Mouse (Mus musculus) induced T-regulatory cell, adult 2 months (primary cell): ENCODE measurements around the gene Efhd2.

ENCODE experiments used
- DNase-seq: peaks from one replicate; pipeline ENCODE4 v3.0.0-alpha.2; 2012; ENCODE audit warnings: low read depth

Gene Efhd2

GRCm38 (mm10) chr4:141874601-141875460 is at the start of gene Efhd2:
Efhd2 (minus strand) TSS chr4:141874920.
- DNase-seq = peak; percentile 86

DNA sequence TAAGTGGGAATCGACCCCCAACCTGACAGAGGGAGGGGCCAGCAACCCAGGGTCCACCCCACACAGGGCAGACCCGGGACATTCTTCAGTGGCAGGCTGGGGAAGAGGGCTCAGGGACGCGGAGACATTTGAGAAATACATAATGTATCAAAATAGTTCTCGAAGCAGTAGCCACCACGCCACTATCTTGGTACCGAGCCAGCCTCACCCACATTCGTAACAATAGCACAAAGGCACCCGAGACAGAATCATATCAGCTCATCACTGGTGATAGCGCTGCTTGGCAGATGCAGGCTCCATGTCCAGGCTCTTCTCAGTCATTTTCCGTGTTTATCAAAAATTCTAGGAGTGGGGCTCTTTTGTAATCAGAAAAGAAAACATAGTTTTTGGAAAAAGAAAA is 49.2 kb upstream of the Efhd2 start:
- no peak for DNase-seq

GRCm38 (mm10) chr4:141920391-141920790 is 45.7 kb upstream of the Efhd2 start:
- DNase-seq = no peak

DNA sequence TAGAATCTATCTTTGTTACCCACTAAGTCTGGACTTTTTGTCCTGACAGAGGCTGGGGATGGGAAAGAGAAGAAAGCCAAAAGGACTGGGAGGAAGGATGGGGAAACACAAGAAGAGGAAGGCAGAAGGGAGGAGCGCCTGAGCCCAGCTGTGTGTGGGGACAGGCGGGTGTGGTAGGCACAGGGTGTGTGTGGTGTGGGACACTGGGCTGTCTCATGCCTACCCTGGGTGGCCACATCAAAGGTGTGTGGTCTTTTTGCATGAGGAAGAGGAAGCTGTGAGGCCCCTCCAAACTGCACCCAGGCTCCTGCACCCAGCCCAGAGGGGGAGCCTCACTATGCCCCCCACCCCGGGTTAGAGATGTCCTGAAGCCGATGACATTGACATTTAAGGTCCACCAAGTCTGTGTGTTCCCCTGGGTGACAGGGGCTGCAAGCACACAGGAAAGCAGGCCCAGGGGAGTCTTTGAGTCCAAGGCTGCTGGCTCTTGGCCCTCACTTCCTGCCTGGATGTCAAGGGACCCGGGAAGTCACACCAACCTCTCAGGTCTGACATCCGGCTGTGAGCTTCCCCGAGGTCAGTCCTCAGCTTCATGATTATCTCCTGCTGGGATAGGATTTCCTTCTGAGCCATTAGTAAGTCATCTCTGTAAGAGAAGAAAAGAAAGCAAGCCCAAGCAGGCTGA is 43.2 kb upstream of the Efhd2 start:
- DNase-seq = peak; percentile 11

GRCm38 (mm10) chr4:141914040-141914439 is 39.3 kb upstream of the Efhd2 start:
- DNase-seq = no peak

DNA sequence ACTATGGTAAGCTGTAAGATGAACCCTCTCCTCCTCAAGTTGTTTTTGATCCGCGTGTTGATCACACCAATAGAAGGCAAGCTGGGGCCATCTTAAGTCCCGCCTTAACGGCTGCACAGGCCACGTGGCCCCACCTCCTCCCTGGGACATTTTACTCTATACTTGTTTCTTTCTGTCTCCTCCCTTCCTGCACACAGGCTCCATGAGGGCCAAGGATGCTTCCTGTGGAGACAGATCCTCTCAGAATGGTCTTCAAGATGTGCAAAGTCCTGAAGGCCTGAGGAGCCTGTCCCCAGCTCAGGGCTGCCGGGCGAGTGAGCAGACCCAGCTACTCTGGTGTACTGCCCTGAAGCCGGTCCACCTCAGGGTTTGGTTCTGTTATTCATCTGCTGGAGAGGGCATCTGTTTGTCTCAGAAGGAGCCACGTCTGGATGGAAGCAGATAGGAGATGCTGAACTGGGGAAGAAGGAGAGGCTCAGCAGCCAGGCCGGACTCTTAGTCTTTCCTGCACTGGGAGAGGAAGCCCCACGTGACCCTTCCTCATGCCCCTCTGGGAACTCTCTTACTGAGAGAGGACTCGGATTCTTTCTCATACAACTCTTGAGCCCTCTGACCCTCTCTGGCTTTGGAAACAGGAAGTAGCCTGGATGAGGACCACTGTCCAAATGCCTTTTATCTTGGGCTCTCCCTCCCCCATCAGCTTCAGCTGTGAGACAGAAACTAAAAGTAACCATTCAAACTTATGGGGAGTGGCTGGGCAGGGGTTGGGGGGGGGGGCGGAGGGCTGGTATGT is 38.7 kb upstream of the Efhd2 start:
- no peak for DNase-seq

GRCm38 (mm10) chr4:141904710-141905109 is 30.0 kb upstream of the Efhd2 start:
- DNase-seq = no peak

- DNase-seq = no peak
These were observed 27.7 kb upstream of the Efhd2 start for GRCm38 (mm10) chr4:141902479-141902858.

GRCm38 (mm10) chr4:141901711-141902478 is 27.2 kb upstream of the Efhd2 start:
- DNase-seq = no peak

GRCm38 (mm10) chr4:141900421-141900820 is 25.7 kb upstream of the Efhd2 start:
- DNase-seq = no peak

GRCm38 (mm10) chr4:141899936-141900335 is 25.2 kb upstream of the Efhd2 start:
- DNase-seq = no peak

- DNase-seq = no peak
These were observed 24.2 kb upstream of the Efhd2 start for GRCm38 (mm10) chr4:141898905-141899304.

- DNase-seq = no peak
These were observed 23.1 kb upstream of the Efhd2 start for GRCm38 (mm10) chr4:141897838-141898237.

DNA sequence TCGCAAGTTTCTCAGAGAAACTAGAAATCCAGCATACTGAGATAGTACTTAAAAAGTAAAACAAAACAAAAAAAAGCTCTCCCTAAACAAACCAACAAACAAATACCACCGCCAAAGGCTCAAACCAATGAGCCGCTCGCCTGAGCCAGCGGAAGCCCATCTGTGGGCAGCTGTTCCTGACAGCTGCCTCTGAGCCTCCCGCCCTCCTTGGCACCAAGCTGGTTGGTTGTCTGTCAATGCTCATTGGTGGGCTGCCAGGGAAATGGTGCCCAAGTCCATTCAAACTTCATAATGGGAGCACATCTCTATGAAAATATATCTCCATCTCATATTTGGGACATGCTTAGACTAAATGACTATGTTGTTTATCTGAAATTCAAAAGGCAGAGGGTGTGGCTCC is 22.5 kb upstream of the Efhd2 start:
- no peak for DNase-seq

GRCm38 (mm10) chr4:141895772-141896171 is 21.1 kb upstream of the Efhd2 start:
- no peak for DNase-seq

DNA sequence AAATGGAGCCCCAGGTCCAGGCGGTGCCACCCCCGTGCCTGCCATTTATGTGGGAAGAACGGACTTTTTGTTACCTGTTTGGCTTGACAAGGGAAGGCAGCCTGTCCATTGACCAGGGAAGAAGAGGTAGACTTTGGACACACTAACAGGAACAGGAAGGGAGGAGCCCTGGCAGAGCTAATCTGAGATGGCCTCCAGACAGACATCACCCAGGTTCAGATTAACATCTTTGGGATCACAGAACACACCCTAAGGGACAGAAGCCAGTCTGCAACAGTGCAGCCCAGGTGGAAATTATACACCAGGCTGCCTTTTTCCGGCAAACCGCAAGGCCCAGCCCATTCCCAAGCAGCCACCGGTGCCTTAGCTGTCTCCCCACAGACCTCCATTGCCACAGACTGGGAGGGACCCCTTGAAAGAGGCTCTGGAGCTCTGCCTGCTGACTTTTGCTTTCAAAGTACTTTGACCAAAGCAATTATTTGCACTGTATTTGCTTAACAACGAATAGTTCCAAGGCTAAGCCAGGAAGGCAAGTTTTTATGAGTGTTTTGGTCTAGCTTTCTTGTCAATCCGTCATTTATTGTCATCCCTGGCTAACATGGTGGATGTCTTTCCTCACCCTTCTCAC is 18.6 kb upstream of the Efhd2 start:
- no peak for DNase-seq

DNA sequence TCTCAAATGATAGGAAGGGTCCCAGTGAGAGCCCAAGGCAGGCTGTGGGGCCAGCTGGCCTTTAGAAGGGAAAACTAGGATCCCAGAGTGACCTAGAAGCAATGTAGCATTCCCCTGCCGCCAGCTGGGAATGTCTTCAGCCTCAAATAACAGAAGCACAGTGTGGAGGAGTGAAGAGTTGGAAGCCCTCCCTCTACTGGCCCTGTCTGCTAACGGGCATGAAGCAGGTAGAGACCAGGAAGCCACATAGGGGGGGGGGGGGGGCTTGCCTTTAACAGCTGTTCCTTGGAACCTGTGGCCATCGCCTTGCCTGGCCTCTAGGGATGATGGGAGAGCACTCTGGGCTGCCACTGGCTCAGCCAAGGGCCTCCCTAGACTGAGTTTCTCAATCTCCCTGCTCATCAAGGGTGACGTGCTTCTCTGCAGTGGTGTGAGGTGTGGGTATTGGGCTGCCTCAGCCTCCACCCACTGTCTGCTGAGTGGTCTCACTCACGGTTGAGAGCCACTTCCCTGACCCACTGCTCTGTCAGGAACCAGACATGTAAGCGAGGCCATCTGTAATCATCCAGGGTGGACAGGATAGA is 11.8 kb upstream of the Efhd2 start:
- DNase-seq = no peak

DNA sequence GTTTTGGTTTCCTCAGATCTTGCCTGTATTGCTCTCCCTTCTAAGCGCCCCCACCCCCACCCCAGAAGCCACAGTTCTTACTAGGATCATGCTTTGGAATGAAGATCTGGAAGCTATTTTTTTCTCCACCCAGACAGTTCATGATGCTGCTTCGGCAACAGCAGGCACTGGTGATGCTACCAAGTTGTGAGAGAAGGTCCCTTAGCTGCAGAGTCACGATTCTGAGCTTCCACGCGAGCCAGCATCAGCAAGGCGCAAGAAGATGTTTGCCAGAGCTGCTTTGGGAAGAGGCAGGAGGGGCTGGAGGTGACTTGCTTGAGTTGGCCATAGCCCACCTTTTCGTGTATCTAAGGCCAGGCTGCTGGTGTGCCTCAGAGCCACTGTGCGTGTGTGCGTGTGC is 10.7 kb upstream of the Efhd2 start:
- DNase-seq = no peak

DNA sequence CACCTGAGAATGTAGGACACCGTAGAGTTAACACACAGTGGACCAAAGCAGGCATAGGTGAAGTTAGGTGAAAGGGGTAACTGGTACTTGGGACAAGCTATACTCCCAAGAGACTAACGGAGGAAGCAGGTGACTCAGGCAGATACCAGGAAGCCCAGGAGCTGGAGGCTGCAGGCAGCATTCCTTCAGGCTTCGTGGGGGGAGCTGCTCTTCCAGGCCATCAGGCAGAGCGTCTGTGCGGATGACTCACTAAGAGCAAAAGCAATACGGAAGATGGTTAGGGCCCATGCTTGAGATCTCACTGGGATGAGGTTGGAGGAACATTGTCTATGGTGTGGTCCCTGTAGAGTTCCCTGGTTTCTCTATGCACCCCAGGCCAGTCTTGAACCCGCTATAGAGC is 8.1 kb upstream of the Efhd2 start:
- no peak for DNase-seq

GRCm38 (mm10) chr4:141881950-141882349 is 7.2 kb upstream of the Efhd2 start:
- DNase-seq = no peak

GRCm38 (mm10) chr4:141881289-141881914 is 6.7 kb upstream of the Efhd2 start:
- no peak for DNase-seq
